Mouse (Mus musculus) heart, postnatal 0 days (tissue): ENCODE data around the gene Rad23a. TPM values are rescaled to one million over a fixed set of nuclear protein-coding genes. Genes with fewer than 3 reads are reported as not detected.
A peak's percentile ranks its signal among the peaks of the same experiment; 100 is the strongest.

Source experiments
- ATAC-seq: fragments of 200-750 bp; cut with Nextera tagmentation; 2 replicates; pipeline ENCODE4 v1.8.0; 2017; ENCODE audit warnings: low read depth, moderate number of reproducible peaks, moderate library complexity; ENCODE audit not compliant: insufficient read depth
- DNase-seq: peaks from one replicate; pipeline ENCODE4 v3.0.0-alpha.2; 2016; ENCODE audit warnings: low spot score
- H3K27ac ChIP-seq: fragments of 300-500 bp; sonication (generic); 2 replicates; pipeline ENCODE4 v1.5.1; 2014; ENCODE audit warnings: low read depth, mild to moderate bottlenecking
- H3K27me3 ChIP-seq: fragments of 300-500 bp; sonication (generic); 2 replicates; pipeline ENCODE4 v1.6.1; 2014; ENCODE audit warnings: low read length, mixed read lengths; ENCODE audit not compliant: control insufficient read depth, insufficient read depth
- H3K36me3 ChIP-seq: fragments of 300-500 bp; sonication (generic); replicated peaks from 2 replicates; pipeline ENCODE4 v1.6.1; 2014; ENCODE audit warnings: low read length, mixed read lengths; ENCODE audit not compliant: control insufficient read depth, insufficient read depth
- H3K4me1 ChIP-seq: fragments of 300-500 bp; sonication (generic); 2 replicates; pipeline ENCODE4 v1.6.1; 2014; ENCODE audit warnings: antibody characterized with exemption; ENCODE audit not compliant: control insufficient read depth, insufficient read depth
- H3K4me2 ChIP-seq: fragments of 300-500 bp; sonication (generic); 2 replicates; pipeline ENCODE4 v1.6.1; 2014; ENCODE audit warnings: low read depth, mild to moderate bottlenecking, low read length, moderate library complexity
- H3K4me3 ChIP-seq: fragments of 300-500 bp; sonication (generic); 2 replicates; pipeline ENCODE4 v1.5.1; 2014; ENCODE audit warnings: low read depth, low read length
- H3K9ac ChIP-seq: fragments of 300-500 bp; sonication (generic); replicated peaks from 2 replicates; pipeline ENCODE4 v1.6.1; 2014; ENCODE audit warnings: low read depth, low read length, mixed read lengths
- H3K9me3 ChIP-seq: fragments of 300-500 bp; sonication (generic); replicated peaks from 2 replicates; pipeline ENCODE4 v1.6.1; 2016; ENCODE audit warnings: low read length; ENCODE audit not compliant: control insufficient read depth
- CTCF ChIP-seq: IDR thresholded peaks from 2 replicates; pipeline ENCODE4 v1.5.1; 2016; ENCODE audit warnings: antibody characterized with exemption, control low read depth, low read depth
- EP300 ChIP-seq: IDR thresholded peaks from 2 replicates; pipeline ENCODE4 v1.6.1; 2016; ENCODE audit warnings: antibody characterized with exemption, low read depth
- WGBS: fragments of 180-500 bp; shearing (Covaris S2); extraction: QIAGEN DNeasy Blood & Tissue Kit; methylation state at CpG from one replicate; pipeline ENCODE4 v1.1.7; 2014; 5-methylcytosine and 5-hydroxymethylcytosine counted together
- polyA plus RNA-seq: library from polyadenylated mRNA; unstranded; fragments of >200 nt; fragmentation: Nextera tagmentation; extraction: Ambion mirVana; gene quantifications from 2 replicates; pipeline ENCODE4 v1.2.1, GENCODE M21; 2015
- total RNA-seq: library from RNA; depleted of rRNA; stranded (reverse); fragments of >200 nt; gene quantifications from 2 replicates; pipeline ENCODE4 v1.2.3, GENCODE M21; 2014; ENCODE audit warnings: low replicate concordance

The Rad23a gene
- total and polyA plus RNA-seq, 2 experiments from 2014 or later: 89.2 to 125 TPM

DNA sequence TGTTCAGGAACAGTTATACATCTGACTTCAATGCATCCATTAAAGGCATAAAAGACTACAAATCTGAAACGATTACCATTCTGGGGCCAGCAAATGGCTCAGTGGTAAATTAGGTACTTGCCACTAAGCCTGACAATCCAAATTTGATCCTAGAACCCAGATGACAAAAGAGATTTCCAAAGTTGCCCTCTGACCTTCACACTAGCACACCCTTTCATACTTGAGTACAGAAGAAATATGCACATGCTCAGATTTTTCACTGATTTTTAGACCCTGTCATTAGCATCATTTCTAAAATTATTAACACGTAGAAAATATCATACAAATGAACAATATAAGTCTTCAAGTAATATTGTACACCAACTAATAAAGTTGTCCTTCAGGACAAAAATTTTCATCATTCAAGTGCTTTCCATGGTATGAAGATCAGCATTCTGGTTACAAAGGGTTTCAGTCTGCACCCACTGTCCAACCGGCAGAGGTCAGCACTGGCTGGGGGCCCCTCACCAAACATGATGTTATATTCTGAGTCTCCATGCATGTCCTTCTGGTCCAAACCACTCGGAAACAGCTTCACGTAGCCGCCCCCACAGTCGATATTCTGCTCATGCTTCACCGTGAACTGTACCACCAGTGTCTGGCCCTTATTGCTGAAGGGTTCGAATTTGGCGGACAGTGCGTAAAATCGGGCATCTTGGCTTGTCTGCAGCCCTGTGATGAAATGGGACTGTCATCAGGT, 5.1 kb upstream of the Rad23a start:
- Histone ChIP-seq H3K36me3 (peaks cover 43% of the 10 kb centered on the region), H3K27ac (no peak overlapping the region), H3K9ac (peak overlapping the region; percentile 66), H3K9me3 (no peaks in the 10 kb centered on the region), H3K4me1 (peaks cover 17% of the 10 kb centered on the region; the same call in 1 of the 2 replicates), H3K27me3 (no peaks in the 10 kb centered on the region), H3K4me3 (peak overlapping the region; percentile 72), H3K4me2 (peak overlapping the region; percentile 67)
- peak; percentile 63 for TF ChIP-seq CTCF
- no peak for TF ChIP-seq EP300
- DNase-seq: peak; percentile 40
- no peak for ATAC-seq
- 9% methylated on average over 12 of the region's 12 CpGs for WGBS

GRCm38 (mm10) chr8:84844397-84845070, 4.1 kb upstream of the Rad23a start:
- Histone ChIP-seq H3K4me3 (0 out of 2 replicates have a peak overlapping the region, but pooled peaks have one; percentile 72), H3K9me3 (no peaks in the 10 kb centered on the region), H3K27ac (no peak overlapping the region), H3K4me2 (no peak overlapping the region), H3K36me3 (peaks cover 43% of the 10 kb centered on the region), H3K9ac (no peak overlapping the region), H3K27me3 (no peaks in the 10 kb centered on the region), H3K4me1 (peaks cover 21% of the 10 kb centered on the region; the same call in 1 of the 2 replicates)
- no peak for ATAC-seq
- TF ChIP-seq CTCF: no peak
- TF ChIP-seq EP300: no peak
- 70% methylated on average over 9 of the region's 9 CpGs for WGBS
- DNase-seq: no peak

- Histone ChIP-seq H3K4me1 (peaks cover 18% of the 10 kb centered on the region; the same call in 1 of the 2 replicates), H3K27me3 (no peaks in the 10 kb centered on the region), H3K4me2 (no peak overlapping the region), H3K9ac (no peak overlapping the region), H3K4me3 (no peak overlapping the region), H3K27ac (no peak overlapping the region; the same call in 1 of the 2 replicates), H3K36me3 (peaks cover 66% of the 10 kb centered on the region), H3K9me3 (no peaks in the 10 kb centered on the region)
- DNase-seq (no peak), ATAC-seq (no peak)
- TF ChIP-seq CTCF: no peak
- TF ChIP-seq EP300: no peak
- WGBS: 71% methylated on average over 1 of the region's 1 CpGs
These were observed 1.0 kb upstream of the Rad23a start for GRCm38 (mm10) chr8:84841514-84841913.

DNA sequence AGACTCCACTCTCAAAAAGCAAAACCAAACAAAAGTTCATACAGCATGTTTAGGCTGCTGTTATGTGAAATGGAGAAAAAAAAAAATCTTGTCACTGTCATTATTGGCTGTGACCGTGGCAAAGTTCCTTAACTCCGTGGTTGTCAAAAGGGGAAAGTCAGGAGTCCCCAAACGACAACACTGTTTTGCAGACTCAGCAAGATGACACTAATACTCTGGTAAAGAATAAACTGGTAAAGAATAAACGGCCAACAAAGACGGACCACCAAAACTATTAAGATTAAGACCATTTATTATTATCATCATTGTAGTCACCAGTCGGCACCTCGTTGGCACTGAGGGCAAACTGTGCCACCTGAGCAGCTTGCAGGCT, 604 bp downstream of the Rad23a start:
- Histone ChIP-seq H3K27ac (peak overlapping the region; percentile 86), H3K4me2 (peak overlapping the region; percentile 78), H3K9me3 (no peaks in the 10 kb centered on the region), H3K27me3 (no peaks in the 10 kb centered on the region), H3K36me3 (peaks cover 76% of the 10 kb centered on the region), H3K4me3 (peak overlapping the region; percentile 93), H3K9ac (peak overlapping the region; percentile 80), H3K4me1 (peaks cover 9% of the 10 kb centered on the region; the same call in 1 of the 2 replicates)
- no peak for DNase-seq
- WGBS: 5% methylated on average over 7 of the region's 7 CpGs
- ATAC-seq: no peak
- TF ChIP-seq CTCF (no peak), EP300 (0 out of 2 replicates have a peak, but pooled peaks have one; percentile 11)

GRCm38 (mm10) chr8:84839411-84839810, 1.1 kb downstream of the Rad23a start:
- no peak for TF ChIP-seq EP300
- no peak for TF ChIP-seq CTCF
- 92% methylated on average over 2 of the region's 2 CpGs for WGBS
- Histone ChIP-seq H3K4me2 (peak overlapping the region; percentile 78), H3K27ac (peak overlapping the region; percentile 86; the same call in 1 of the 2 replicates), H3K9me3 (no peaks in the 10 kb centered on the region), H3K4me1 (peaks cover 8% of the 10 kb centered on the region; the same call in 1 of the 2 replicates), H3K4me3 (peak overlapping the region; percentile 93), H3K36me3 (peaks cover 76% of the 10 kb centered on the region), H3K9ac (peak overlapping the region; percentile 80; the same call in 1 of the 2 replicates), H3K27me3 (no peaks in the 10 kb centered on the region)
- no peak for DNase-seq
- ATAC-seq: no peak
